Mouse (Mus musculus): Measurements from ENCODE around the gene Gm340. TPM values are rescaled to one million over a fixed set of nuclear protein-coding genes. Genes with fewer than 3 reads are reported as not detected.

Gene Gm340
- polyA plus RNA-seq (2015; fragmentation: Nextera tagmentation; extraction: Ambion mirVana): 1.2 and 1.9 TPM in 2 replicates

DNA sequence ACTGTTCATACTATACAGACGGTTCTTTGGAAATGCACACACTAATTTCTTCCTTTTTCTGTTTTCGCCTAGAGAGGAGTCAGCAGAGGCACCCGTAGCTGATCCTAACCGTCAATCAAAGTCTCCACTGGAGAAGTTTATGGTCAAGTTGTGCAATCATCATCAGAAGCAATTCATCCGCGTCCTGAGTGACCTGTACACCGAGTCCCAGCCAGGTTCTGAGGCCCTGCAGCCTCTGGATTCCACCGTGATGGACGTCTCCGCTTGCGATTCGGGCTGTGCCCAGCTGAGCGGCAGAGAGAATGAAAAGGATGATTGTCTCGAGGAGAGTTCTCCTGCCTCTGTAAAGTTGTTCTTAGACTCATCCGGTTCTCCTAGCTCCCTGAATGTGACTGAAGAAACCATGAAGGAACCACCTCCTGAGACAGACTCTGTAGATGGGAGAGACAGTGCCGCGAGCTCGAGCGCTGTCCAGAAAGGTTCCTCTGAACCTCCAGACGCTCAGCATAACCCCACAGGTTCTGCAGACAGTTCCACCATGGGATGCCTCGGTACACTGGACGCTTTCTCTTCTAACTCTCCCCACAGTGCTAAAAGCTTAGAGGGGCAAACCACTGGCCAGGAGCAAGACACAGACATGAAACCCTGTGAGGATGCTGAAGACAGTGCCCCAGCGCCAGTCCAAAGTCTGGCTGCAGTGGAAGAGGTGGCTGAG is at the start of gene Gm340:
TSS of gene Gm340 (plus strand) at position 665 of the 715 bp plus-strand sequence.
- H3K4me1 ChIP-seq (replicated peaks): no peaks in the 10 kb centered on the region
- ATAC-seq (replicated peaks; ENCODE audit: insufficient number of reproducible peaks, insufficient read depth, low FRiP score, low read depth): no peak
- 93% methylated on average over 23 of the region's 23 CpGs for WGBS

DNA sequence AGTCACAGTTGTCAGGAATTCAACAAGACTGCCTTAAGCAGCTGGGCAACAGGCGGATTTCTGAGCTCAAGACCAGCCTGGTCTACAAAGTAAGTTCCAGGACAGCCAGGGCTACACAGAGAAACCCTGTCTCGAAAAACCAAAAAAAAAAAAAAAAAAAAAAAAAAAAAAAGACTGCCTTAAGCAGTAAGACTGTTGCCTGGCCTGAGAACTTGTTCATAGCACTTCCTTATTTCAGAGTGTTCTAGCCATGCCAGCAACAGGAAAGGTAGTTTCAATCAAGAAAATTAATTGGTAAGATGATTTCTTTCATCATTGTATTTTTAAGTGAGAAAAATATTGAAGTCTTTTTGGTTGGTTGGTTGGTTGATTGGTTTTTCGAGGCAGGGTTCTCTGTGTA is 48.1 kb upstream of the Gm340 start:
- Histone ChIP-seq H3K4me2 (no peak overlapping the region), H3K27me3 (no peaks in the 10 kb centered on the region), H3K27ac (no peak overlapping the region), H3K4me3 (no peak overlapping the region), H3K4me1 (replicated peaks) (no peaks in the 10 kb centered on the region), H3K9me3 (replicated peaks) (no peaks in the 10 kb centered on the region), H3K9ac (no peak overlapping the region), H3K36me3 (peaks cover 5% of the 10 kb centered on the region; the same call in 1 of the 2 replicates)
- 92% methylated on average over 3 of the region's 3 CpGs for WGBS
- no peak for ATAC-seq (replicated peaks; ENCODE audit: insufficient number of reproducible peaks, insufficient read depth, low FRiP score, low read depth)

More for the DNA sequence above, at the start of gene Gm340:
- H3K27ac ChIP-seq: no peak within 1 kb of the TSS
- peaks cover 36% of the 10 kb centered on the region for H3K36me3 ChIP-seq
- no peaks in the 10 kb centered on the region for H3K27me3 ChIP-seq
- no peaks in the 10 kb centered on the region for H3K9me3 ChIP-seq (replicated peaks)
- H3K4me2 ChIP-seq: no peak within 1 kb of the TSS
- no peak within 1 kb of the TSS for H3K4me3 ChIP-seq
- H3K9ac ChIP-seq: no peak within 1 kb of the TSS

DNA sequence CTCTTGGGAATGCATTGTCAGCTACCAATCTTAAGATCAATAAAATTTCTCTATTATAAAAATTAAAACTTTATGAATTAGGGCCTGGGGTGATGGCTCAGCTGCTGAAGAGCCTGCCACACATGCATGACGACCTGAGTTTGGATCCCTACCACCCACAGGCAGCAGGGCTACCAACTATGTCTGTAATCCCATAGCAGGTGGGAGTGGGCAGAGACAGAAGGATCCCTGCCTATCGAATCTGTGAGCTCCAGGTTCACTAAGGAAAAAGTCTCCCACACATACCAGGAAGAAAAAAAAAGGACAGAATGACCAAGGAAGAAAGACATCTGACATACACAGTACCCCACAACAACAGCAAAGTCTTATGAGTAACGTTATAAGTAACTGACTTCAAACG is 25.2 kb upstream of the Gm340 start:
- Histone ChIP-seq H3K27ac (no peak overlapping the region), H3K27me3 (no peaks in the 10 kb centered on the region), H3K9ac (no peak overlapping the region), H3K4me1 (replicated peaks) (no peaks in the 10 kb centered on the region), H3K36me3 (peaks cover 27% of the 10 kb centered on the region), H3K9me3 (replicated peaks) (no peaks in the 10 kb centered on the region), H3K4me2 (no peak overlapping the region), H3K4me3 (no peak overlapping the region)
- ATAC-seq (replicated peaks; ENCODE audit: insufficient number of reproducible peaks, insufficient read depth, low FRiP score, low read depth): no peak
- 80% methylated on average over 4 of the region's 4 CpGs for WGBS

DNA sequence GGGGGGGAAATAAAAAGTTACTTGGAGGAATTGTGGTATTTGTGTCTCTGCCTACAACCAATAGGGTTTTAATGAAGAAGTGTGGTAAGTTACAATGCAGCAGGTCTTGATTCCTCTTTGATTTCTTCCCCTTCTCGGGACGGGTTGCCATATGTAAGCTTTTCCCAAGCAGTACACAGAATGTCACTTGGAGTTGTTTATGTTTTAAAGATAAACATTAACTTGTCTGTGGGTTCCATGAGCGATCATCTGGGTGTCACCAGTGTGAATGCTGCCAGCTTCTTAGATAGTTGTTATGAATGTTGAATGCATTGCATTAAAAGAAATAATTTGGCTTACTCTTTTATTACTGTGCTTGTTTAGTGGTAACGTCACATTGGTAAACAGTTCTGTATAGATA is 24.7 kb upstream of the Gm340 start:
- Histone ChIP-seq H3K27me3 (no peaks in the 10 kb centered on the region), H3K4me1 (replicated peaks) (no peaks in the 10 kb centered on the region), H3K4me3 (no peak overlapping the region), H3K9ac (no peak overlapping the region), H3K9me3 (replicated peaks) (no peaks in the 10 kb centered on the region), H3K36me3 (peaks cover 26% of the 10 kb centered on the region), H3K4me2 (no peak overlapping the region), H3K27ac (no peak overlapping the region)
- ATAC-seq (replicated peaks; ENCODE audit: insufficient number of reproducible peaks, insufficient read depth, low FRiP score, low read depth): no peak
- WGBS: 79% methylated on average over 4 of the region's 4 CpGs

DNA sequence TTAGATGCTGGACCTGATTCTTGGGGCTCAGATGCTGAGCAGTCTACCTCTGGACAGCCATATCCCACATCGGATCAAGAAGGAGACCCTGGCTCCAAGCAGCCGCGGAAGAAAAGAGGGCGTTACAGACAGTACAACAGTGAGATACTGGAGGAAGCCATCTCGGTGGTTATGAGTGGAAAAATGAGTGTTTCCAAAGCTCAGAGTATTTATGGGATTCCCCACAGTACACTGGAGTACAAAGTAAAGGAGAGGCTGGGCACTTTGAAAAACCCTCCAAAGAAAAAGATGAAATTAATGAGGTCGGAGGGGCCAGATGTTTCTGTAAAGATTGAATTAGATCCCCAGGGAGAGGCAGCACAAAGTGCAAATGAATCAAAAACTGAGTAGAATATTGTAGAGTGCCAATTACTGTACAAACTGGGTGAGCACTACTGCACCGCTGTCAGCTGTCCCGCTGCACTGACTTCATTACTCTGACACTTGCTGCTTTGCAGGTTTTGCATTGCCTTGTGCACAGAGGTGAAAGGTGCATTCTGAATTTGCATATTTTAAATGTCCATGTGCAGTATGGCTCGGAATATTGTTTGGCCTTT is 23.2 kb upstream of the Gm340 start:
- 87% methylated on average over 9 of the region's 9 CpGs for WGBS
- no peak overlapping the region for H3K4me3 ChIP-seq
- H3K27me3 ChIP-seq: no peaks in the 10 kb centered on the region
- no peaks in the 10 kb centered on the region for H3K4me1 ChIP-seq (replicated peaks)
- peaks cover 22% of the 10 kb centered on the region for H3K36me3 ChIP-seq
- H3K27ac ChIP-seq: no peak overlapping the region
- H3K9me3 ChIP-seq (replicated peaks): no peaks in the 10 kb centered on the region
- no peak overlapping the region for H3K4me2 ChIP-seq
- no peak overlapping the region for H3K9ac ChIP-seq
- no peak for ATAC-seq (replicated peaks; ENCODE audit: insufficient number of reproducible peaks, insufficient read depth, low FRiP score, low read depth)

DNA sequence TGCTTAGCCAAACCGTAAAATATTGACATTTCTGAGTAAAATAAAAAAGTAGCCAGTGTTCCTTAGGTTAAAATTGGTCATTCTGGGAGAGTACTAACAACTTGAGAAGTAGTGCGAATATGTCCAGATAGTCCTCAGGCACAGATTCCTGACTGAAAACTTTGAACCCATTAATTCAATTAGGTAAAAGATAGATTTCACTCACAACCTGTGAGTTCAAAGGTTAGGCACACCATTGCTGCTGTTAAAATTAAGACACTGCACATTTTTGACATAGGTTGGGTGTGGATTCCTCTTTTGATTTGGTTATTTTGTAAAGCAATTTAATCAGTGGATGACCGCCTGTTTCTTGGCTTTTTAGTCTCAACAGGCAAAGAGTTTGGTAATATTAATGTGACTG is 21.3 kb upstream of the Gm340 start:
- no peaks in the 10 kb centered on the region for H3K9me3 ChIP-seq (replicated peaks)
- H3K4me1 ChIP-seq (replicated peaks): no peaks in the 10 kb centered on the region
- WGBS: 94% methylated on average over 3 of the region's 3 CpGs
- no peak overlapping the region for H3K4me2 ChIP-seq
- no peaks in the 10 kb centered on the region for H3K27me3 ChIP-seq
- no peak for ATAC-seq (replicated peaks; ENCODE audit: insufficient number of reproducible peaks, insufficient read depth, low FRiP score, low read depth)
- H3K27ac ChIP-seq: no peak overlapping the region
- H3K36me3 ChIP-seq: peaks cover 18% of the 10 kb centered on the region
- H3K4me3 ChIP-seq: no peak overlapping the region
- no peak overlapping the region for H3K9ac ChIP-seq

DNA sequence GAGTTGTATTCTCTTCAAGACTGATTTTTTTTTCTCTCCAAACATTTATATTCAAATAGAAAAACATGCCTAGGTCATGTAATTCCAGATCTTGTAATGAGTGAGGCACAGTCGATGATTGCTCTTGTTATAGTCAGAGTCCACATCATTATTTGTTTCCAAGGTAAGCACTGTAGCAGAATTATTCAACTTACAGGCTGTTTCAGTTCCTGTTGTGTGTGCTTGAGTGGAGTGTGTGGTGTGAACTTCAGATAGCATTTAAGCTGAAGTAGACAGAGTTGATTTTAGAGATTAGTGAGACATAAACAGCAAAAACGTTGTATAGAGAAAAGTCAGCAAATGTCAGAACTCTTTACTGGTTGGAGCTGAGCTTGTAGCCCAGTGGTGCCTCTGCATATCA is 13.4 kb upstream of the Gm340 start:
- H3K9ac ChIP-seq: no peak overlapping the region
- H3K4me1 ChIP-seq (replicated peaks): no peaks in the 10 kb centered on the region
- no peaks in the 10 kb centered on the region for H3K27me3 ChIP-seq
- H3K27ac ChIP-seq: no peak overlapping the region
- no peak overlapping the region for H3K4me3 ChIP-seq
- H3K4me2 ChIP-seq: no peak overlapping the region
- H3K36me3 ChIP-seq: no peaks in the 10 kb centered on the region
- H3K9me3 ChIP-seq (replicated peaks): no peaks in the 10 kb centered on the region
- ATAC-seq (replicated peaks; ENCODE audit: insufficient number of reproducible peaks, insufficient read depth, low FRiP score, low read depth): no peak
- WGBS: 68% methylated on average over 2 of the region's 2 CpGs

DNA sequence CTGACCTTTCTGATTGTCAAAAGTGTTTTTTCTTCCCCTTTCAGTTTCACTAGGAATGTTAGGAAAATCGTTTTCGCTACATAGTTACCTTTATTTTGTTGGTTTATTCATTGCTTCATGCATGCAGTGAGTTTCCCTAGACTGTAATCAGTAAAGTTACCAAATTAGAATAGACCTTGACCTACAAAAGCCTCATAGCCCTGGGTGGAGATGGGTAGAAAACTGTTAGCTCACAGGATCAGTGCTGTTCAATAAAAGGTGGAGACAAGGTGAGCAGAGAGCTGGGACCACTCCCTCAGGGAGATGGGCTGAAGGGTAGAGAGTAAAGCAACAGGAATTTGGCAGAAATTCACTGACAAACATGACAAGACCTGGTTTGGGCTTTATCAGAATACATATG is 8.5 kb upstream of the Gm340 start:
- no peak for ATAC-seq (replicated peaks; ENCODE audit: insufficient number of reproducible peaks, insufficient read depth, low FRiP score, low read depth)
- H3K27ac ChIP-seq: no peak overlapping the region
- H3K9me3 ChIP-seq (replicated peaks): no peaks in the 10 kb centered on the region
- no peak overlapping the region for H3K4me2 ChIP-seq
- no peaks in the 10 kb centered on the region for H3K36me3 ChIP-seq
- H3K9ac ChIP-seq: no peak overlapping the region
- H3K27me3 ChIP-seq: no peaks in the 10 kb centered on the region
- no peaks in the 10 kb centered on the region for H3K4me1 ChIP-seq (replicated peaks)
- H3K4me3 ChIP-seq: no peak overlapping the region
- WGBS: 92% methylated on average over 2 of the region's 2 CpGs

DNA sequence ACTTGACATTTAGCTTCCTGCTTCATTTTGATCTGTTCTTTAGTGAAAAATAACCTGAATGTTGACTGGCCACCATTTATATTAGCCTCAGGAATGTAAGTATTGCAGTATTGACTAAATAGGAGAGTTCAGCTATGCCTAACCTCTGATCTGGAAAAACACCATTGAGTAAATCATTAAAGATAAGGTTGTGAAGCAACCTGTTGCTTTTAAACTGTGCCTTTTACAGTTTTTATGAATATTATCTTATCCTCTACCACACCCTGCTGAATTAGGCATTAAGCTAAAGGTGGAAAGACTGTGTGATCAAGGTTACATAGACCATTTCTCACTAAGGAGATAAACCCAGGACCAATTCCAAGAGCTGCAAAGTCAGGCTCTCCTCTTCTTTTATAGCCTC is 4.6 kb upstream of the Gm340 start:
- no peak for ATAC-seq (replicated peaks; ENCODE audit: insufficient number of reproducible peaks, insufficient read depth, low FRiP score, low read depth)
- H3K27ac ChIP-seq: no peak overlapping the region
- no peaks in the 10 kb centered on the region for H3K27me3 ChIP-seq

DNA sequence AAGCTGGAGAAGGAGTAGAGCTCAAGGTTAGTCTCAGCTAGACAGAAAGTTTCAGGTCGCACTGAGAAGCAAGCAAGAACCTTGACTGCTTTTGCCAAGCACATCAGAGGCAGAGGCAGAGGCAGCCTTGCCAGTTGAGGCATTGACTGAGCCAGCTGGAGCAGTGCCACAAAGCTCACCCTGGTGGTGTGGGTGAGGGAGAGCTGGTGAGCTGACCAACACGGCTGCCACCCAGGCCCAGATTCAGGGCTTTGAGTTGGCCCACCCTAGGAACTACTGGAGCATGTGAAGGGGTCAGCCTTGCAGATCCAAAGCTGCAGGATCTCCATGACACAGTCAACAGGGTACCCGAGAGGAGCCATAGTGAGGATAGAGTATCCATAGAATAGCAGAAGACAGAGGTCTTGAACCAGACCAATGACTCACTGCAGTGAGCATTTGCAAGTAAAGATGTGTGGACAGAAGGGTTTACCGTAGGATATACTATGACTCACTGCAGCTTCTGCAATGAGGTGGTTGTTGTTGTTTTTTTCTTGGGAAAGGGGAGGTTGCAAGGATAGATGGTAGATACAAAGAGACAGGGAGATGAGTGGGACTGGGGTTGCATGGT is 2.8 kb upstream of the Gm340 start:
- Histone ChIP-seq H3K4me2 (no peak overlapping the region), H3K9ac (no peak overlapping the region), H3K9me3 (replicated peaks) (no peaks in the 10 kb centered on the region), H3K4me1 (replicated peaks) (no peaks in the 10 kb centered on the region), H3K36me3 (peaks cover 26% of the 10 kb centered on the region), H3K27ac (no peak overlapping the region), H3K4me3 (no peak overlapping the region), H3K27me3 (no peaks in the 10 kb centered on the region)
- WGBS: 84% methylated on average over 4 of the region's 4 CpGs
- ATAC-seq (replicated peaks; ENCODE audit: insufficient number of reproducible peaks, insufficient read depth, low FRiP score, low read depth): no peak

More for the DNA sequence above, 4.6 kb upstream of the Gm340 start:
- no peak overlapping the region for H3K4me2 ChIP-seq
- H3K9me3 ChIP-seq (replicated peaks): no peaks in the 10 kb centered on the region
- no peak overlapping the region for H3K4me3 ChIP-seq
- H3K9ac ChIP-seq: no peak overlapping the region
- no peaks in the 10 kb centered on the region for H3K4me1 ChIP-seq (replicated peaks)
- peaks cover 11% of the 10 kb centered on the region for H3K36me3 ChIP-seq

DNA sequence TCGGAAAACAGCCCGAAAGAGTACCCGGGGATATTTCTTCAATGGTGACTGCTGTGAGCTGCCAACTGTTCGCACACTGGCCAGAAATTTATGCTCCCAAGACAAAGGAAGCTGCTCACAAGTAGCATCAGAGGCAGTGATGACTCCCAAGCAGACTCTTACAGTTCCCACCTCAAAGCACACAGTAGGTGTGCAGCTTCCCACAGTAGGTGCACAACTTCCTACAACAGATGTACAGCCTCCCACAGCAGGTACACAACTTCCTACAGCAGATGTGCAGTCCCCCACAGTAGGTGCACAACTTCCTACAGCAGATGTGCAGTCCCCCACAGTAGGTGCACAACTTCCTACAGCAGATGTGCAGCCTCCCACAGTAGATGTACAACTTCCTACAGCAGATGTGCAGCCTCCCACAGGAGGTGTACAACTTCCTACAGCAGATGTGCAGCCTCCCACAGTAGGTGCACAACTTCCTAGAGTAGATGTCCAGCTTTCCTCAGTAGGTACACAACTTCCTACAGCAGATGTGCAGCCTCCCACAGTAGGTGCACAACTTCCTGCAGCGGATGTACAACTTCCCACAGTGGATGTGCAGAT is 846 bp downstream of the Gm340 start:
- peaks cover 36% of the 10 kb centered on the region for H3K36me3 ChIP-seq
- H3K4me3 ChIP-seq: no peak overlapping the region
- H3K9ac ChIP-seq: no peak overlapping the region
- H3K4me1 ChIP-seq (replicated peaks): no peaks in the 10 kb centered on the region
- no peak for ATAC-seq (replicated peaks; ENCODE audit: insufficient number of reproducible peaks, insufficient read depth, low FRiP score, low read depth)
- H3K4me2 ChIP-seq: no peak overlapping the region
- no peaks in the 10 kb centered on the region for H3K9me3 ChIP-seq (replicated peaks)
- 97% methylated on average over 5 of the region's 5 CpGs for WGBS
- no peak overlapping the region for H3K27ac ChIP-seq
- H3K27me3 ChIP-seq: no peaks in the 10 kb centered on the region
